Mouse (Mus musculus) duodenum, adult 2 months (tissue): ENCODE results near the gene Prss22. TPM values are rescaled to one million over a fixed set of nuclear protein-coding genes. Genes with fewer than 3 reads are reported as not detected.

Experiments used
- polyA plus RNA-seq: library from polyadenylated mRNA; depleted of rRNA; stranded (reverse); fragments of >200 nt; gene quantifications from 2 replicates; pipeline ENCODE4 v1.2.3, GENCODE M21; 2012; ENCODE audit warnings: low replicate concordance; rRNA removed

Prss22 gene
- 0.25 and 0.68 TPM in 2 replicates for polyA plus RNA-seq

GRCm38 (mm10) chr17:23997901-23998300 lies at the start of gene Prss22:
Prss22 (minus strand) TSS chr17:23998100.

GRCm38 (mm10) chr17:24037844-24038243 lies 39.9 kb upstream of the Prss22 start, which contains the start of gene Prss27:
Prss27 (plus strand) TSS chr17:24038144.

GRCm38 (mm10) chr17:23980297-23980909 lies 17.5 kb downstream of the Prss22 start, which contains the start of gene Prss30:
Prss30 (minus strand) TSS chr17:23980566.

GRCm38 (mm10) chr17:23955174-23955573 lies 42.7 kb downstream of the Prss22 start, which contains the start of gene Sbpl:
Sbpl (minus strand) TSS chr17:23955274.

Other genes with a start within 250 kb of the Prss22 start
- gene Flywch1, start 226.5 kb downstream of the Prss22 start, polyA plus RNA-seq: 15.9 and 34.2 TPM in 2 replicates
- 3.8 and 6.0 TPM in 2 replicates for gene Flywch2, start 212.0 kb downstream of the Prss22 start, polyA plus RNA-seq
- gene Srrm2, start 207.6 kb downstream of the Prss22 start, polyA plus RNA-seq: 340 and 451 TPM in 2 replicates
- gene Elob, start 169.0 kb downstream of the Prss22 start, polyA plus RNA-seq: 480 and 804 TPM in 2 replicates
- gene Prss33, start 162.0 kb downstream of the Prss22 start, polyA plus RNA-seq: 0.11 and 1.1 TPM in 2 replicates
- gene Prss32, start 154.2 kb downstream of the Prss22 start, polyA plus RNA-seq: 308 and 338 TPM in 2 replicates
- gene Prss41, start 153.9 kb downstream of the Prss22 start, polyA plus RNA-seq: 2.4 and 2.8 TPM in 2 replicates
- gene Prss21, start 130.0 kb downstream of the Prss22 start, polyA plus RNA-seq: not detected in 2 replicates
- not detected in 2 replicates for gene Dcpp1, start 117.2 kb downstream of the Prss22 start, polyA plus RNA-seq
- not detected in 2 replicates for gene Dcpp2, start 117.2 kb downstream of the Prss22 start, polyA plus RNA-seq
- not detected in 2 replicates for gene Dcpp3, start 80.6 kb downstream of the Prss22 start, polyA plus RNA-seq
- not detected in 2 replicates for gene Sbp, start 56.4 kb downstream of the Prss22 start, polyA plus RNA-seq
- gene Sbpl, start 42.8 kb downstream of the Prss22 start, polyA plus RNA-seq: not detected in 2 replicates
- 22.5 and 226 TPM in 2 replicates for gene Prss30, start 17.5 kb downstream of the Prss22 start, polyA plus RNA-seq
- gene Prss27, start 40.0 kb upstream of the Prss22 start, polyA plus RNA-seq: 3.0 and 5.6 TPM in 2 replicates
- 46.8 and 98.2 TPM in 2 replicates for gene Kctd5, start 75.4 kb upstream of the Prss22 start, polyA plus RNA-seq
- 5.5 and 12.0 TPM in 2 replicates for gene Pdpk1, start 152.8 kb upstream of the Prss22 start, polyA plus RNA-seq
- gene Amdhd2, start 165.7 kb upstream of the Prss22 start, polyA plus RNA-seq: 109 and 237 TPM in 2 replicates
- 833 and 1,086 TPM in 2 replicates for gene Atp6v0c, start 171.6 kb upstream of the Prss22 start, polyA plus RNA-seq
- gene Tbc1d24, start 207.5 kb upstream of the Prss22 start, polyA plus RNA-seq: 13.4 and 31.3 TPM in 2 replicates
- gene Ntn3, start 211.4 kb upstream of the Prss22 start, polyA plus RNA-seq: 1.5 and 1.6 TPM in 2 replicates
- gene Tedc2, start 222.8 kb upstream of the Prss22 start, polyA plus RNA-seq: 4.1 and 5.2 TPM in 2 replicates